ENCODE assay signal across 24 mouse cellular contexts in genomic region chr11:43899696-43900095, GRCm38 (mm10). TPM values are rescaled to one million over a fixed set of nuclear protein-coding genes. Genes with fewer than 3 reads are reported as not detected.
"Had no signal": no experiment of that assay in that cellular context is flagged by ENCODE, and none has a peak within 500 bp of the region (broad histone marks: within the 10 kb centered on the region; RNA-seq: fewer than 3 reads in every experiment).

No protein-coding gene starts in this region.

- H3K9me3 ChIP-seq: heart, embryonic 10.5 days; heart, embryonic 12.5 days; hindbrain, embryonic 10.5 days; hindbrain, embryonic 12.5 days; intestine, embryonic 15.5 days; limb, embryonic 10.5 days; limb, embryonic 12.5 days had no signal

- DNase-seq: forebrain, postnatal 0 days; gastrocnemius, postnatal 14 days; gastrocnemius, postnatal 36 days; heart, adult 2 months; heart, postnatal 10 days; heart, postnatal 4 days; kidney, adult 18-20 months; kidney, adult 8-10 months; kidney, postnatal 10 days; kidney, postnatal 25 days; kidney, postnatal 4 days had no signal

- H3K36me3 ChIP-seq: heart, embryonic 10.5 days; heart, embryonic 12.5 days; hindbrain, embryonic 10.5 days; hindbrain, embryonic 12.5 days; intestine, embryonic 15.5 days; limb, embryonic 10.5 days; limb, embryonic 12.5 days had no signal

- H3K27ac ChIP-seq: heart, adult 2 months; heart, embryonic 10.5 days; hindbrain, embryonic 10.5 days; hindbrain, embryonic 12.5 days; hindbrain, embryonic 14.5 days; intestine, embryonic 15.5 days; layer of hippocampus, adult 2 months; left cerebral cortex, adult 2 months; limb, embryonic 10.5 days; limb, embryonic 12.5 days had no signal

- H3K27me3 ChIP-seq: heart, embryonic 12.5 days; hindbrain, embryonic 12.5 days; intestine, embryonic 15.5 days; limb, embryonic 12.5 days had no signal

- H3K9ac ChIP-seq: forebrain, postnatal 0 days; heart, embryonic 12.5 days; hindbrain, embryonic 12.5 days; hindbrain, embryonic 14.5 days; intestine, embryonic 15.5 days; limb, embryonic 12.5 days had no signal

- ATAC-seq: forebrain, postnatal 0 days; hindbrain, embryonic 16.5 days; inflammation-experienced regulatory T-cells, adult 6 months; intestine, embryonic 15.5 days; intestine, postnatal 0 days had no signal

- H3K4me3 ChIP-seq: heart, adult 2 months; heart, embryonic 10.5 days; heart, embryonic 12.5 days; hindbrain, embryonic 10.5 days; hindbrain, embryonic 12.5 days; intestine, embryonic 15.5 days; layer of hippocampus, adult 2 months; left cerebral cortex, adult 2 months; limb, embryonic 10.5 days; limb, embryonic 12.5 days had no signal

- H3K4me1 ChIP-seq: heart, embryonic 10.5 days; heart, embryonic 12.5 days; hindbrain, embryonic 10.5 days; hindbrain, embryonic 12.5 days; intestine, embryonic 15.5 days; limb, embryonic 10.5 days; limb, embryonic 12.5 days had no signal

- H3K4me2 ChIP-seq: heart, embryonic 12.5 days; hindbrain, embryonic 12.5 days; hindbrain, embryonic 14.5 days; intestine, embryonic 15.5 days; limb, embryonic 12.5 days had no signal

RNA-seq across cellular contexts. Expression of gene Adra1b, which starts 1.3 kb away (rescaled TPM):
- polyA plus RNA-seq: inflammation-experienced regulatory T-cells, adult 6 months had no signal
